Mouse (Mus musculus) cerebellum, postnatal 36 days (tissue): ENCODE data around the gene Scn1a.

Experiments used
- DNase-seq, 2 experiments: peaks; one replicate each; pipeline ENCODE4 v3.0.0; 2021 to 2022; ENCODE audit warnings: mixed read lengths in 2 of 2

The Scn1a gene

DNA sequence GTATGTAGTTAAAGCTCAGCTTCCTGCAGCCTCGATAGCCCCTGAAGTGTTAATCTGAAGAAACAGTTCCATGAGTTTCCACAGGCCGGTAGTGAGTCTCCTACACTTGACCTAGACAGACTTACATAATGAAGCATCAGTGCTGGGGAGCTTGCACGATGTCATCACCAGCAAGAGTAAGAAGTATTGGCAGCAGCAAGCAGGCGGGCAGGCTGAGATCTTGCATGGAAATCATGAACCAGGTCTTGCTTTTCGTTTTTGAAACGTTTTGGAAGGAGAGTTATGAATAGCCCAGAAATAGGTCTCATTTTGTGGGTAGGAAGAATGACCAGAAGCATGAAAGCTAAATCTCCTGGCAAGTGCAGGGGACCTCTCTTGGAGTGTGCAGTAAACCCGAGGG lies at the start of gene Scn1a:
TSS of gene Scn1a (minus strand) at position 130 of the 400 bp plus-strand sequence.
- peak; percentile 42 to 65 for DNase-seq

DNA sequence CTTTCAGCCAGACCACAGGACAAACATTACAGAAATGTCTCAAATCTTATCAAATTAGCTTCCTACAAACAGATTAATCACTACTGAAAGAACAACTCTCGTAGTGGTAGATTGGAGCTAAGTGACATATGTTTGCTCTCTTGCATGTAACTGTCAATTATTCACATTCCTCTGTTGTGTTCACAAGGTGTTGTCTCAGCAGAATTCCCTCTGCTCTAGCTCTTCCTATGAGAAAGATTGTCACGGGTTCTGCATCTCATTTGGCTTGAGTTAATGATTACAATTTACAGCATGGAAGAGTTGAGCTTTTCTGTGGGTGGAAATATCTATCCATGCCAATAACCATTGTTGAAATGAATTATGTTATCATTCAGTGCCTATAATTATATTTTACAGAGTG lies 37.8 kb upstream of the Scn1a start:
- DNase-seq, result no peak

- DNase-seq, result peak in 1 of 2 experiments; percentile 9
Measured at GRCm38 (mm10) chr2:66473181-66473822, 32.7 kb upstream of the Scn1a start.

DNA sequence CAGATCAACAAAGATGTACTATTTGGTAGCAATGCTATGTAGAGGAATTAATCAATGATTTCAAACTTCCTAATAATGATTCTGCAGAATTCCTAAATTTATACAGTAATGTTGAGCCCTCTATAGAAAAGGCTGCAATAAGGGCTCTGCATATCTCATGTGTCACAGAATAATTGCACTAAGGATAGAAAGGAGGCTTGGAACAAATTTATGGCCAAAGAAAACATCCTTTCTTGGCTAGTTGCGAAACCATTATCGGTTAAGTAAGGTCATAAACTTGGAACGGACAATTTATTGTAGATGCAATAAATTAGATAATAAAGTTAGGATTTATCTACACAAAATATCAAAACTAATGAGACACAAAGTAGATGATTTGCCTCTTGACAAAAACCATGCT lies 24.8 kb upstream of the Scn1a start:
- DNase-seq, result no peak

GRCm38 (mm10) chr2:66464874-66465458 lies 24.3 kb upstream of the Scn1a start:
- no peak for DNase-seq

- DNase-seq, result no peak
Measured at GRCm38 (mm10) chr2:66463916-66464315, 23.3 kb upstream of the Scn1a start.

DNA sequence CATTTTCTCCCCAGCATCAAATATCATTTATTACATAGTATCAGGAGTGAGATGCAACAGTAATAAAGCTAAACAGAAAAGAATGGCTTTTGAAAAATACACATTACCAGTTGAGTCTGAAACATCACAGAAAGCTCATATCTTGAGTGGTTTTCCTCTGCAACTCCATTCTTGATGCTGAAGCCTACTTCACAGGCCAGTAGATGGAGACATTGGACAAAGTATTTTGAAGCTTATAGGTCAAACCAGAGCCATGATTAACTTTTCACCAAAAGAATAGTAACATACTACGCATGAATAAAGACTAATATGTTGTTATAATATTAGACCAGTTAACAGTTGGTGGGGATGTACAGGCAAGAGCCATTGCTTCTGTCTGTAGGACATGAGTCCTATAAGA lies 21.8 kb upstream of the Scn1a start:
- no peak for DNase-seq

GRCm38 (mm10) chr2:66439764-66440471 lies 722 bp downstream of the Scn1a start:
- peak; percentile 40 to 62 for DNase-seq

DNA sequence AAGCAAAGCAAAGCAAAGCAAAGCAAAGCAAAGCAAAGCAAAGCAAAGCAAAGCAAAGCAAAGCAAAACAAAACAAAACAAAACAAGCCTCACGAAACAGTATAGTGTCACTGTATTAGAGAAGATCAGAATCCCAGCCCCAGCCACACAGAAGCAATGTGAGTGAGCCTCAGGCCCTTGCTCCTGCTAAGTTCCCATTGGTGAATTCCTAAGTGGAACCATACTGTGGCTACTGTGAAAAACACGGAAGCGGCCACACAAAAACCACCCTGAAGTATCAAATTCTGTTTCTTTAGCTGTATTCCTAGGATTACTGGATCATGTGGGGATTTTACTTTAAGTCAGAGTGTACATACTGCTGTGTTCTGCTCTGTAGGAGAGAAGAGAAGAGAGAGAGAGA lies 4.4 kb downstream of the Scn1a start:
- no peak for DNase-seq

DNA sequence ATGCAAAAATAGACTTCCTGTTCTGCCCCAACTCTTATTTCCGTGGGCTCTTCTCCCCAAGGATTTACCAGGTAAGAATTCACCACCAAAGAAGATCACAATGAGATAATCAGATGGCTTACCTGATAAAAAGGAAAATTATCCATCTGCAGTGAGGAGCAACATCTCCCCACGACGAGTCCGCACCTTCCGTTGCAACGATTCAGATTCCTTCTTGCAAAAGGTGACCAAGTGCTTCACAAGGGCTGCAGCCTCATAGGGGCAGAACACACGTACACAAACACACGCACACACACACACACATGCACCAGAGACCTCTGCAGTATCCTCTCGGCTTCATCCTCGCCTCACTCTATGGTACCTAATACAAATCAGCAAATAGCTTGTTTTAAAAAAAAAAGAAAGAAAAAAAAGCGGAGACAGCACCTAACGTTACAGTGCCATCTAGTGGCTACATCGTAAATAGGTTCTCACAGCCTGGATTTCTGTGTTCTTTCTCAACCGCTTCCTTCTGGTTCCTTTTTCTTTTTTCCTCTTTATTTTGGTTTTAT lies 30.8 kb downstream of the Scn1a start:
- DNase-seq, result peak; percentile 52 to 71

DNA sequence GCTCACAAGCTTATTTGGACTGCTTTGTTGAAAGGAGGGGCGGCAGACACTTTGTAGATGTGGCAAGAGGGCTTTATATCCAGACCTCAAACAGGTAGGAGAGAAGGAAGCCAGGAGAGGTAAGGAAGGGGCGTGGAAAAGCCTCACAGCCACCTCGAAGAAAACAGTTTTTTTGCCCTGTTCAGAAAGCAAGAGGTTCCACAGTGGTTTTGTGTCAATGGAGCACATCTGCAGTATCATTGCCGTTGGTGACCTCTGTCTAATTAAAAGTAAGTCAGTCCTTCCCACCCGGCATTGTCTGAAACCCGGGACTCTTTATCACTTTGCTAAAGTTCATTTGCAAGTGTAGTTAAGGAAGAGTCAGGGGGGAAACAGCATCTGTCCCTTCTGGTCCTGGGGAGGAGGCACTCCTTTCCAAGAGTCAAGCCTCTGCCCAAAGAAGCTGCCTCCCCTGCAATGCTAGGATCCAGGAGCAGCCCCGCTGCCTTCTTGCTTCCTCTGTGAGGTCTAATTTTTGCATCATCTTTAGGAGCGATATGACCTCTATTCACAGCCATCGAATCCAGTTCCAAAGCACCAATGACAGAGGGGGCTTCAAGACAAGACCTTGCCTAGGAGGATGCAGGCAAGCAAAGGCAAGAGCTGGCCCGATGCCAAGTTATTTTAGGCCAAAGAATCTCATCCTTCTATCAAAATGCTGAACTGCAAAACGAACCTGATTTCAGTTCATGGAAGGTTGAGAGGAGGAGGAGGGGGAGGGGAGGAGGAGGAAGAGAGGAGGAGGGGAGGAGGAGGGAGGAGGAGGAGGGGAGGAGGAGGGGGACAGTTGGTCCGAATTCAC lies 31.5 kb downstream of the Scn1a start:
- DNase-seq, result peak; percentile 54 to 69

DNA sequence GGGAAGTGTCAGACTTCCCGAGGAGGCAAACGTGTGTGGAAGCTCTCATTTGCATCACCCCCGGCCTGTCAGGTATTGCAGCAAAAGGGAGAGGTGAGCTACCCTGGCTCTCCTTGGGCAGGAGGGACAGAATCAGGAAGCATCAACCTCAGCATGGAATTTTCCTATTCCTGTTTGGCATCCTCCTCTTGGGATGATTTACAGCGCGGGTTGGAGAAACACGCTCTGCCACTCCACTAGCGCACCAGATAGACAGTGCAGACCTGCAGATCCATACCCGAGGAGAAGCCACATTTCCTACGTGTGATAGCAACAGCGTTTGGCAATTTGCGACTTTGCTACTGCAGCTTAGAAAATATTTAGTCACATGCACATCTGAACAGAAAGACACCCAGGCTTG lies 32.2 kb downstream of the Scn1a start:
- peak; percentile 32 to 57 for DNase-seq

DNA sequence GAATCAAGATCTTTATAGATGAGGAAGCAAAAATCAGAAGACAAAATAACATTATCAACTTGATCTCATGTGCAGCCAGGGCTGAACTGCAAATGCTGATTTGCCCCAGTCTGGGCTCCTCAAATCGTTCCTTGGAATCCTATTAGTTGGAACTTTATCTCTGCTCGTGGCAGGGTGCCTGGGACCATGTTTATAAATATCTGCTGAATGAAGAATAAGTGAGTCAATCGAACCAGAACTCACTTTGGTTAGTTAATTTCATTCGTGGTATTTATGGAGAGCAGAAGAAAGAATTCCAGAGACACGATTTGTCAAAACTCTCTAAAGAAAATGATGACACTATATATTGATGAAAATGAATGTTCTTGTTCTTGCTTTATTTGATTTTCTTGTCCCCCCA lies 48.1 kb downstream of the Scn1a start:
- DNase-seq, result no peak

- no peak for DNase-seq
Measured at GRCm38 (mm10) chr2:66367957-66368356, 72.7 kb downstream of the Scn1a start.

- DNase-seq, result no peak
Measured at GRCm38 (mm10) chr2:66350590-66350989, 90.0 kb downstream of the Scn1a start.

- no peak for DNase-seq
Measured at GRCm38 (mm10) chr2:66346622-66347021, 94.0 kb downstream of the Scn1a start.

GRCm38 (mm10) chr2:66346181-66346580 lies 94.5 kb downstream of the Scn1a start:
- DNase-seq, result no peak

GRCm38 (mm10) chr2:66337406-66337805 lies 103.2 kb downstream of the Scn1a start:
- peak; percentile 17 to 29 for DNase-seq

GRCm38 (mm10) chr2:66336396-66336795 lies 104.2 kb downstream of the Scn1a start:
- DNase-seq, result no peak

DNA sequence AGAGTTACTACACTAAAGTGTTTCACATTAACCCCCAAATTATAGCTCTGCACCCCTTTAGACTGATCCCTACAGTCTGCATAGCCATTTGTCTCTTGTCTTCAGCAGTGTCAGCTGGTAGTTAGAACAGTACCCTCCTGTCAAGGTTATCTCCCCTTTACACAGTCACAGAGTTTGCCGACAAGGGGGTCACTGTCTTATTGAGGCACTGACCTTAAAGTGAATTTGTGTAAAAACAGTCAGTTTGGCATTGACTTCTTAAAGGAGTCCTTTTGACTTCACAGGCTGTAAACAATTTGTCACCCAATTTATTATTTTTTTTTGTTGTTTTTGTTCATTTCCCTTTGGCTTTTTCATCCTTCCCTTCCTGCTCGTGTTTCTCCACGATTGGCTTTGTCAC lies 168.1 kb downstream of the Scn1a start:
- no peak for DNase-seq

DNA sequence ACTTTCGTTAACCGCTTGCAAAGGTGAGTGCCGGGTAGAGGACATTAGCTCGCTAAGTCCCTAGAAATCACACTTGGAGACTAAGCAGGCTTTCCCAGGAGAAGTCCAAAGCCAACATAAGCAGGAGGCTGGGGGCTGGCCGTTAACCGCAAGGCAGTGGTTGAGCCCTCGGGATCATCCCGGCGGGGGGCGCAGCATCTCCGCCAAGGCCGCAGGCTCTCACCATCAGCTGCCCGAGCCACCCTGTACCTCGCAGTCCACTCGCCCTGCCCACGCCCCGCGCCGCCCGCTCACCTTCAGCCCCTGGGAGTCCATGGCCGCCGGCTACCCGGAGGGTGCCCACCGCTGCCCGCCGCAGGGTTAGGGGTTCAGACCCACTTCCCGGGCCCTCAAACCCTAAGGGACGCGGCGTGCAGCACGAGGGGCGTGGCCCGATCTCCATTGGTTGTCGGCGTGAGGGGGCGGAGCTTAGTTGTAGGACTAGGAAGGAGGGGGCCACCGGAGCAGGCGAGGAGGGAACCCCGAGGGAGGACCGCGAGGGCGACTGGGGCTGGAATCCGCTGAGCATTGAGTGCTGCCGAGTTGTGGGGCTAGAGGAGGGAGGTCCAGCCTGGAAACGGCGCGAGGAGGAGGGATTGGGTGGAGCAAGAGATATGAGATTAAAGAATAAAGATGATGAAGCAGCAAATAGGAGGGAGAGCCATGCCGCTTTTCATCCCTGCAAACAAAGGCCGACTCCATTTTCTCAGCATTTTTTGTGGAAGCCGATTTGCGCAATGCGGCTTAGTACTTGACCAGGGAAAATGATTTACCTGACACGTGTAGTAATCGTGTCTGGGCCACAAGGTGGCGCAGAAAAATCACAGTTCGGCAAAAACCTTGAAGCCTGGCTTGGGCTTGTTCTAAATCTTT lies 184.2 kb downstream of the Scn1a start, which contains the start of gene Ttc21b:
TSS of gene Ttc21b (minus strand) at position 398 of the 912 bp plus-strand sequence.
- DNase-seq, result peak; percentile 95 to 97

DNA sequence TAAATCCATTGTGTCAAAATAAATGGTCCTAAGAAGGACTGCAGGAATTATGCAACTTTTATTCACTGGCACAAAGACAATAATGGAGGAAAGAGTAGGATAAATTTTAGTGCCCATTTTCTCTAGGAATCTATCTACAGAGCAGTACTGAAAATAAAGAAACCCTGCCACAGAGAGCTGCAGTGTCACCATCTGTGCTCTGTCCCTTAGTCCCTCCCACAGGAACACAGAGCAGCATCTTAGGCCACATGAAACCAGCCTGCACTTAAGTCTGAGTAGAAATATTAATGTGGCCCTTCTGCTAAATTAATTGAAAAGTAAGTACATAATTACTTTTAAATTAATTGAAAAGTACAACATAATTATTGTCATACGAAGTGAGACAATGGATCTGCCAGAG lies 196.6 kb downstream of the Scn1a start:
- no peak for DNase-seq
